Mouse (Mus musculus) G1E (cell line): ENCODE measurements around the gene Cdan1. TPM values are rescaled to one million over a fixed set of nuclear protein-coding genes. Genes with fewer than 3 reads are reported as not detected.
A peak's percentile ranks its signal among the peaks of the same experiment; 100 is the strongest.

Experiments used
- ATAC-seq: 2 replicates; pipeline ENCODE4 v1.8.0; 2016; ENCODE audit warnings: mild to moderate bottlenecking; ENCODE audit not compliant: insufficient number of reproducible peaks, poor library complexity, low FRiP score, severe bottlenecking; ENCODE audit errors: extremely low read depth
- DNase-seq: peaks from one replicate; pipeline ENCODE4 v3.0.0; 2012; ENCODE audit warnings: low spot score
- H3K27me3 ChIP-seq: 2 replicates; pipeline ENCODE4 v1.6.1; 2012; ENCODE audit warnings: mild to moderate bottlenecking, low read length, inconsistent platforms; ENCODE audit not compliant: insufficient read depth
- H3K36me3 ChIP-seq: replicated peaks from 2 replicates; pipeline ENCODE3; 2012; ENCODE audit warnings: mild to moderate bottlenecking, inconsistent platforms
- H3K4me1 ChIP-seq: 2 replicates; pipeline ENCODE4 v1.6.1; 2012; ENCODE audit warnings: low read depth, low read length, inconsistent platforms, mixed read lengths; ENCODE audit not compliant: insufficient read depth
- H3K4me3 ChIP-seq: 2 replicates; pipeline ENCODE4 v1.5.1; 2012; ENCODE audit warnings: low read depth, mild to moderate bottlenecking, inconsistent platforms, low read length, moderate library complexity, mixed read lengths
- H3K9me3 ChIP-seq: replicated peaks from 2 replicates; pipeline ENCODE4 v1.6.1; 2012; ENCODE audit warnings: inconsistent platforms
- CTCF ChIP-seq: IDR thresholded peaks from 2 replicates; pipeline ENCODE4 v1.5.1; 2012; ENCODE audit warnings: low read depth, low read length, inconsistent platforms, mixed read lengths
- GATA1 ChIP-seq: IDR thresholded peaks from 2 replicates; pipeline ENCODE4 v1.6.1; 2012; ENCODE audit warnings: borderline replicate concordance, low read length, inconsistent platforms, mixed read lengths
- GATA2 ChIP-seq: IDR thresholded peaks from 2 replicates; pipeline ENCODE4 v1.6.1; 2012; ENCODE audit warnings: low read depth, low read length, inconsistent platforms, borderline replicate concordance
- POLR2AphosphoS5 ChIP-seq: IDR thresholded peaks from 2 replicates; pipeline ENCODE4 v1.6.1; 2012; ENCODE audit warnings: low read depth, low read length, inconsistent platforms; ENCODE audit not compliant: insufficient replicate concordance
- TAL1 ChIP-seq: conservative IDR thresholded peaks from 2 replicates; pipeline ENCODE4 v1.6.1; 2012; ENCODE audit warnings: low read depth, low read length, inconsistent platforms, mixed read lengths
- polyA plus RNA-seq: library from polyadenylated mRNA; stranded (reverse); fragments of >175 nt; gene quantifications from 2 replicates; pipeline ENCODE4 v1.2.3, GENCODE M21; 2012
- total RNA-seq, 2 experiments: library from RNA; stranded (forward) in 1 of 2; stranded (reverse) in 1 of 2; fragments of 200-1000 nt in 1 of 2; fragments of >200 nt in 1 of 2; fragmentation: Nextera tagmentation in 1 of 2; gene quantifications; 2 replicates each; pipeline ENCODE4 v1.2.3; 2014 to 2017

The Cdan1 gene
- total and polyA plus RNA-seq, 3 experiments = 19.9 to 63.1 (median 33.2) TPM

DNA sequence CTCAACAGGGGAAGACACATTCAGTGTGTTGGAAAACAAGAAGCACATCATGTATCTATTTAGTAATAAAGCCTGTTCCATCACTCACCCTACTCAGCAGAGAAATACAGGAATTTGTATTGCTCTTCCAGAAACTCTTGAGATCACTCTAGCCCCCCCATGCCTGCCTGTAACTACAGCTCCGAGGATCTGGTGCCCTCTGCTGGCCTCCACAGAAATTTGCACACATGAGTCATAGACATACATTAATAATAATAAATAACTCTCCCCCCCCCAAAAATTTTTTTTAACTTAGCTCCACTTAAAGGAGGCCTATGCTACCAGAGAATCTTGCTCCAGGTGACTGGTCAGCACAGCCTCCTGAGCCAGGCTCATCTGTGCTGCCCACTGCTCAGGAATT is 16.6 kb upstream of the Cdan1 start:
- Histone ChIP-seq H3K4me3 (no peak overlapping the region), H3K27me3 (no peaks in the 10 kb centered on the region), H3K9me3 (no peaks in the 10 kb centered on the region), H3K36me3 (peaks cover 79% of the 10 kb centered on the region), H3K4me1 (no peaks in the 10 kb centered on the region)
- TF ChIP-seq GATA2 (no peak), TAL1 (no peak), GATA1 (no peak), CTCF (no peak)
- ATAC-seq (no peak), DNase-seq (no peak)

DNA sequence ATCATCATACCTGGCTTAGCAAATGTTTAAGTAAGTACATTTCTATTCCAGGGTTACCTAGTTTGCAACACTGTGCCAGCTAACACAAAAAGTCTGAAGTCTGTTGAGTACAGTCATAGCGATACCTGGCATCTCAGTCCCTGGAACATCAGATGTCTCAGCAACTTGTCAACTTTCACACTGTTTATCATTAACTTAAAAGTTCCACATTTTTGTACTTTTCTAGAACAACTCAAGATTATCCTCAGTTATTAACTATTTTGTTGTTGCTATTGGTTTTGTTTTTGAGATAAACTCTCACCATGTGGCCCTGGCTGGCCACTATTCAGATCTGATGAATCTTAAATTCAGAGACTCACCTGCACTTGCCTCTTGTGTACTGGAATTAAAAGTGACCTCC is 13.5 kb upstream of the Cdan1 start:
- Histone ChIP-seq H3K9me3 (no peaks in the 10 kb centered on the region), H3K36me3 (peaks cover 70% of the 10 kb centered on the region), H3K27me3 (no peaks in the 10 kb centered on the region), H3K4me3 (no peak overlapping the region), H3K4me1 (no peaks in the 10 kb centered on the region)
- ATAC-seq (no peak), DNase-seq (no peak)
- no peak for TF ChIP-seq GATA1
- TF ChIP-seq TAL1 = no peak
- no peak for TF ChIP-seq POLR2AphosphoS5
- no peak for TF ChIP-seq GATA2
- TF ChIP-seq CTCF = no peak

DNA sequence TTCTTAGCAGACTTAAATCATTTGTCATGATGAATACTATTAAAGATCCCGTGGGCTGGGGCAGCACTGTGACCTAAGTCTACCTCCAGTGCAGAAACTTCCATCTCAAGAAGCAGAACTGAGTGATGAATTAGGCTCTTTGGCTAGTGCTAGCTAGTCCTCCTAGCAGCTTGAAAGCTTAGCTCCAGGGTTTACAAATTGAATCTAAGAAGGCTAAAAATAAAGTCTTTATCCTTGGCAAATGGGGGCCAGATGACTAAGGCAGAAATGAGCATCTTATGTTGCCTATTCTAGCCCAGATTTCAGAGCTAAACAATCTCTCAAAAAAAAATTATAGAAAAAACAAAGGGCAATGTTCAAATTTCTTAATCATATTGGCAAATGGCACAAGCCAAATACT is 10.8 kb upstream of the Cdan1 start:
- Histone ChIP-seq H3K4me1 (no peaks in the 10 kb centered on the region), H3K27me3 (no peaks in the 10 kb centered on the region), H3K9me3 (no peaks in the 10 kb centered on the region), H3K36me3 (peaks cover 55% of the 10 kb centered on the region), H3K4me3 (no peak overlapping the region)
- DNase-seq = no peak
- no peak for TF ChIP-seq GATA1
- TF ChIP-seq GATA2 = no peak
- TF ChIP-seq CTCF = no peak
- no peak for TF ChIP-seq POLR2AphosphoS5
- no peak for TF ChIP-seq TAL1
- no peak for ATAC-seq

DNA sequence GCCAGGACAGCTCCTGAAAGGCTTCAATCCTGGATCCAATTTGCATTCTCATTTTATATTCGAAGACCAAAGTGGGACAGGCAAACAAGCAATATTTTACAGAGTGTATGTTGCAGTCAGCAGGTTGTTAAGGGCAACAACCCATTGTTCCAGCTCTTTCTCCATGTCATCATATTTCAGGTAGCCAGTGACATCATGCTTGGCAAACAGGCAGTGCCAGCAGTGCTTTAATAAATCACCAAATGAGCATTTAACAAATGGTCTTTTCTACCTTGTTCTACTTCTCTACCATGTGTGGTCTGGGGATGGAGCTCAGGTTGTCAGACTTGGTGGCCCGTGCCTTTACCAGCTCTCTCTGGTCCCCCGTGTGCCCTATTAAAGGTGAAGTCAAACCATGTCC is 8.2 kb upstream of the Cdan1 start:
- ATAC-seq (no peak), DNase-seq (no peak)
- Histone ChIP-seq H3K27me3 (no peaks in the 10 kb centered on the region), H3K4me1 (peaks cover 1% of the 10 kb centered on the region; the same call in 1 of the 2 replicates), H3K9me3 (no peaks in the 10 kb centered on the region), H3K4me3 (no peak overlapping the region), H3K36me3 (peaks cover 36% of the 10 kb centered on the region)
- TF ChIP-seq TAL1 (no peak), CTCF (no peak), GATA1 (no peak), POLR2AphosphoS5 (no peak)

DNA sequence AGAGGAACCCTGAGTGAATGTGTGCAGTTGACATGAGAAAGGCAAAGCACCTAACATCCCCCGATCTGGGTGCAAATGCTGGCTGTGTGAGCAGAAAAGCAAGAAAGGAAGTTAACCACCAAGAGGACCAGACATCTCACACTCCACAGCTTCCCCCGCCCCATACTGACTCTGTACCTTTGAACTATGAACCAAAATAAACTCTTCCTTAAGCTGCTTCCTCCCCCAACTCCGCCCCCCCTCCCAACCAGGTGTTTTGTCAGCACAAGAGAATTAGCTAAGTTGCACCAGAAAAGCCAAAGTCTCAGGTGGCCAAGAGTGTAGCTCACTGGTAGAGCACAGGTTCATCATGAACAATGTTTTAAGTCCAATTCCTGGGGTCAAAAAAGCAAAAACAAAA is 3.2 kb upstream of the Cdan1 start:
- no peak overlapping the region for H3K4me3 ChIP-seq
- peaks cover 5% of the 10 kb centered on the region for H3K36me3 ChIP-seq
- no peak for DNase-seq
- H3K9me3 ChIP-seq = no peaks in the 10 kb centered on the region
- H3K4me1 ChIP-seq = peaks cover 22% of the 10 kb centered on the region
- no peak for ATAC-seq
- H3K27me3 ChIP-seq = no peaks in the 10 kb centered on the region
- TF ChIP-seq CTCF = no peak
- no peak for TF ChIP-seq POLR2AphosphoS5
- no peak for TF ChIP-seq GATA1
- TF ChIP-seq GATA2 = no peak
- TF ChIP-seq TAL1 = no peak

DNA sequence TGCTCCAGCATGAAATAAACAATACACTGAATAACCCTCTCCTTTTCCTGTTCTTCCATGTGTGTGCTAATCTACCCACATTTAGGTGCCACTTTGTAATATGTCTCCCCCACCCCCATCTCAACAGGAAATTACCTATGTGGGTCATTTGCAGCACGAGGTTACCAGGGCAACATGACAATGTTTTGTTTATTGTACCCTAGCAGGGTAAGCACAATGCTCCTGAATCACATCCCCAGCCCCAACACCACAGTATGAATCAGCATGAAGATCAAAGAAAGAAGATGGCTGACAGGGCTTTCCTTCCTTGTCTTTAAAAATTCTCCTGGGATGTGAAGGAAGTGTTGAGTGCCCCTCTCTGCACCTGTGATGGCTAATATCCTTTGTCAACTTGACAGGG is 2.7 kb upstream of the Cdan1 start:
- H3K9me3 ChIP-seq = no peaks in the 10 kb centered on the region
- no peaks in the 10 kb centered on the region for H3K36me3 ChIP-seq
- peaks cover 27% of the 10 kb centered on the region for H3K4me1 ChIP-seq
- DNase-seq (no peak), ATAC-seq (no peak)
- no peak for TF ChIP-seq TAL1
- no peak for TF ChIP-seq CTCF
- TF ChIP-seq GATA1 = no peak
- TF ChIP-seq GATA2 = no peak
- no peak for TF ChIP-seq POLR2AphosphoS5
- H3K27me3 ChIP-seq = no peaks in the 10 kb centered on the region
- no peak overlapping the region for H3K4me3 ChIP-seq

DNA sequence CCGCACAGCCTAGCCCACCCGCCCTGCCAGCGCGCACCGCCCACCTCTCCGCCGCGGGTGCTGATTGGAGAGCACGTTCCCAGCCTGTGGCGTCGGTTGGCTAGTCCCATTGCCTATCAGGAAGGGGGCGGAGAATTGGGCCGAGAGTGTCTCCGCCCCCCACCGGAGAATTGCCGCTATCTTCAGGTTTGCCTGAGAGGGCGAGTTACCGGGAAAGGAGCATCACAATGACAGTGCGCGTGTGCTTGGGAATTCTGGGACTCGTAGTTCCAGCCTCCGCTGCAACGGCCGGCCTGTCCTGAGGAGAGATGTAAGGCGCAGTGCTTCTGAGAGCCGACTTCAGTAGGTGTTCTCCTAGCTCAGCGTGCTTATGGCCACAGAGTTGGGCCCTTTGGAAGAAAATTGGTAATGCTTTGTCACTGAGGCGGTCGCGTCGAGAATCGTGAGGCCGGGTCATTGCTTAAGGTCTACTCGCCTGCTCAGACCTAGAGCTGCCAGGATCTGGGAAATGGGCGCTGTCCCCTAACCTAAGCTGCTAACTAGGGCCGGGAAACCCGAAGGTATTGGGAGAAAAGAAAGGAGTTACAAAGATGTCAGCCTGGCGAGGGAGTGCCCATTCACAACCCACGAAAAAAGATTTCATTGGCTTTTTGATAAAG is 625 bp upstream of the Cdan1 start, which contains the start of gene Ttbk2:
Ttbk2 (minus strand) TSS at position 181 of the 659 bp plus-strand sequence.
- TF ChIP-seq TAL1 (no peak), GATA2 (no peak), GATA1 (no peak), POLR2AphosphoS5 (no peak), CTCF (no peak)
- Histone ChIP-seq H3K4me3 (peak within 1 kb of the TSS; percentile 94), H3K36me3 (no peaks in the 10 kb centered on the region)

More for the DNA sequence above, 625 bp upstream of the Cdan1 start, which contains the start of gene Ttbk2:
- H3K27me3 ChIP-seq = no peaks in the 10 kb centered on the region
- H3K4me1 ChIP-seq = peaks cover 33% of the 10 kb centered on the region
- ATAC-seq (peak; percentile 98), DNase-seq (peak; percentile 77)
- no peaks in the 10 kb centered on the region for H3K9me3 ChIP-seq
